12 mouse cellular contexts compared by ENCODE assay signal in the genomic region with DNA sequence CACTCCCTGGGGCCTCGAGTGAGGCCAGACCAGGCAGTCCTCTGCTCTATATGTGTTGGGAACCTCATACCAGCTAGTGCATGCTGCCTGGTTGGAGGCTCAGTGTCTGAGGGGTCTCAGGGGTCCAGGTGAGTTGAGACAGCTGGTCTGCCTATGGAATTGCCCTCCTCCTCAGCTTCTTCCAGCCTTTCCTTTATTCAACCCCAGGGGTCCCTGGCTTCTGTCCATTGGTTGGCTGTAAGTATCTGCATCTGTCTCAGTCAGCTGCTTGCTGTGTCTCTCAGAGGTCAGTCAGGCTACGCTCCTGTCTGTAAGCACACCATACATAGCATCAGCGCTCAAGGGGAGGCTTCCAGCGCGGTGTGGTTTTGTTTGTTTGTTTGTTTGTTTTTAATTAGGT.
DNase-seq lines count a peak whose midpoint lies in the region.
"Had no signal": no experiment of that assay in that cellular context is flagged by ENCODE, and none has a peak within 500 bp of the region (broad histone marks: within the 10 kb centered on the region; RNA-seq: fewer than 3 reads in every experiment).

No protein-coding gene starts in this region.

- intact Hi-C loops in left cerebral cortex, postnatal 4 days (cut with DNase I), result no loop called here
- intact Hi-C loops in left cerebral cortex, postnatal 36 days (cut with DNase I), result no loop called here

- peak; percentile 27 to 53 for DNase-seq in cerebellum, postnatal 14 days
- no peak for DNase-seq in cerebellum, adult 18-20 months
- peak; percentile 78 for DNase-seq in left cerebral cortex, postnatal 4 days
- DNase-seq in left cerebral cortex, postnatal 36 days (ENCODE audit: low spot score in 2 of 2), result no peak
- DNase-seq: adrenal gland, adult 2 months; adrenal gland, postnatal 10 days; adrenal gland, postnatal 25 days; cerebellum, adult 11 months; cerebellum, adult 2 months; cerebellum, adult 9-11 months; cerebellum, postnatal 36 days; embryo, embryonic 11 days had no signal

Comparison
In these comparisons a context has a peak if more than half of its experiments do, and no peak if none do; other contexts are left out.
1. DNase-seq: peak in cerebellum, postnatal 14 days (2 of 2) and left cerebral cortex, postnatal 4 days (single experiment); none in cerebellum, adult 18-20 months (0 of 2) and left cerebral cortex, postnatal 36 days (0 of 2).